Mouse (Mus musculus) right cerebral cortex, postnatal 36 days (tissue): Measurements from ENCODE around the gene Ncoa3.
"Not testable (repeated sequence)": the region's sequence is repeated elsewhere in the genome, so short reads cannot be mapped to it uniquely, and the experiment has no call there.

Source experiments
- DNase-seq, 2 experiments: peaks; one replicate each; pipeline ENCODE4 v3.0.0; 2022; ENCODE audit warnings: low spot score in 2 of 2, mixed read lengths in 1 of 2

Gene Ncoa3

GRCm38 (mm10) chr2:165992270-165993172, at the start of gene Ncoa3:
Gene Ncoa3 (plus strand): TSS chr2:165992636.
- DNase-seq = peak; percentile 84 to 87

GRCm38 (mm10) chr2:165943113-165943512, 49.3 kb upstream of the Ncoa3 start:
- no peak for DNase-seq

DNA sequence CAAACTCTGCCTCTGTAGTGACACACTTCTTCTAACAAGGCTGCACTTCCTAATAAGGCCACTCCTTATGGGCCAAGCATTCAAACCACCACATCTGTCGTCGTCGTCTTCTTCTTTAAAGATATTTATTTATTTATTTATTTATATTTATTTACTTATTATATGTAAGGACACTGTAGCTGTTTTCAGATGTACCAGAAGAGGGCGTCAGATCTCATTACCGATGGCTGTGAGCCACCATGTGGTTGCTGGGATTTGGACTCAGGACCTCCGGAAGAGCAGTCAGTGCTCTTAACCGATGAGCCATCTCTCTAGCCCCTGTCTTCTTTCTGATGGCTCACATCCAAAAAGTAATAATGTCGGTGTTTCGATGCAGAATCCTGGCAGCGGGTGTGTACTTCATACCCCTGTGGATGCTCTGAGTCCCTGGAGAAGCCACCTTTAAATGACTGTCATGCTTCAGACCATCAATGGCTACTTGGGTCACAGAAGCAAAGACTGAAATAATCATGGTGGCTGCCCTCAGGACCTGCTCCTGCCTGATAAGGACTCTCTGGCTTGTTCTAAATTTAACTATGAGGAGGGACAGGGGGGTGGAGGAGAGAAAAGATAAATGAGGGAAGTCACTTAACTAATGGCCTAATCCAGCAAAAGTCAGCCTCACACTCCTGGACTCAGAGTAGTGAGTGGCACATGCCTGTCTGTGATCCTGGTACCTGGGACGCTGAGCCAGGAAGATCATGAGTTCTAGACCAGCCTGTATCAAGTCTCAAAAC, 47.7 kb upstream of the Ncoa3 start:
- no peak for DNase-seq

- no peak for DNase-seq
Measured at GRCm38 (mm10) chr2:165946046-165946564, 46.3 kb upstream of the Ncoa3 start.

DNA sequence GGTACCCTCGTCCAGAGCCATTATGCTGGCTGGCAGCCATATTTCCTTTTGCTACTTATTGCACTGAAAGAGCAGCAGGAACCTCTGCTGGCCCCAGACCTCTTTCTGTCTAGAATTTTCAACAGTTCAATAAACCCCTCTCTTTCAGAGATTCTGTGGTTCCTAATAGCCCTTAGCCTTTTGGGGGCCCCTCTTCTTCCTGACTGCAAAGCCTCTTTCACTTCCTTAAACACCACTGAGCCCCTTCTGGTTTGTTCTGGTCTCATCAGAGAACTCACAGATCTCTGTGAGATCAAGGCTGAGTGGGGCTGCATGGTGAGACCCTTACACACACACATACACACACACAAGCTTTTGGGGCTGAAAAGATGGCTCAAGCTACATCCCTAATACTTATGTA, 44.4 kb upstream of the Ncoa3 start:
- no peak for DNase-seq

DNA sequence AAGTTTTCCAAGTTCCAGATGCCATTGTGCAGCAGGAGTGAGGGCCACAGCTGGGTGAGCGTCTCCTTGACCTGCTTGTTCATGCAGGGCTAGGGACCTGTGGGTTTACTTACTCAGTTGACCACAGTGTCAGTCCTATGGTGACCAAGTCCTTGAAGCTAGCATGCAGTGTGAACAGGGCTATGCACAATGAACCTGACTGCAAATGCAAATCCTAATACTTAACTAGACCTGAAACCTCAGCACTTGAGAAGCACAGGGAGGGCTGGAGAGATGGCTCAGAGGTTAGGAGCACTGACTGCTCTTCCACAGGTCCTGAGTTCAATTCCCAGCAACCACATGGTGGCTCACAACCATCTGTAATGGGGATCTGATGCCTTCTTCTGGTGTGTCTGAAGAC, 43.7 kb upstream of the Ncoa3 start:
- not testable (repeated sequence) for DNase-seq

DNA sequence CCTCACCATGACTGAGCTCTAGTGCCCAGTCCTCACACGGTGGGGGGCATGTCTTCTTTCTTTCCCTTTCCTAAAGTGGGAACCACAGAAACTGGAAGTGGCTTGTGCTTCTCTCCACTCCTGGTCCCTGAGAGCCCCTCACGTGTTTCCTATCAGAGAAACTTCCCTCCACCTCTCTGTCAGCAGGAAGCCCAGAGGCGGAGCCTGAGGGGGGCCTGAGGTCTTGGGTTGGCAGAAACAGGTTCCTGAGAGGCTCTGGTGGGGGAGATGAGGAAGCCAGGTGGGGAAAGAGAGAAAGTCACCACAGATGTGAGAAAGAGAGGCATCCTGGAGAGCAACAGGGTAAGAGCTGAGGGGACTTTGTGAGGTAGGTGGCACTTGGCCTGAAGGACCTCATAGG, 42.7 kb upstream of the Ncoa3 start:
- no peak for DNase-seq

- DNase-seq = no peak
Measured at GRCm38 (mm10) chr2:165951432-165952068, 40.9 kb upstream of the Ncoa3 start.

- peak in 1 of 2 experiments; percentile 7 for DNase-seq
Measured at GRCm38 (mm10) chr2:165954872-165955271, 37.6 kb upstream of the Ncoa3 start.

DNA sequence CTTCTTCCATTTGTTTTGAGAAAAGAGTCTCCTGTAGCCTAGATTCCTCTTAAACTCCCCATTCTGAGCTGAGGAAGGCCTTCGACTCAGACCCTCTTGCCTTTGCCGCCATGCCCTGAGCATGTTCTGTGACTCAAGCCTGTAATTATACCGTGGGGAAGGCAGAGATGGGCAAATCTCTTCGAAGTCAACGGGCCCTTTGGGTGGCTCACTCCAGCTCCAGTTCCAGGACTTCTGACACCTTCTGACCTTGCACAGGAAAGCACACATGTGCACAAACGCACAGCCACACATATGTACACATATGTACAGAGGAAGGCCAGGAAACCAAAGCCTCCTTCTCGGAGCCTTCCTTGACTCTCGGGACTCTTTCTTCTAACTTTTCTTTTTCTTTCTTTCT, 37.0 kb upstream of the Ncoa3 start:
- DNase-seq = no peak

DNA sequence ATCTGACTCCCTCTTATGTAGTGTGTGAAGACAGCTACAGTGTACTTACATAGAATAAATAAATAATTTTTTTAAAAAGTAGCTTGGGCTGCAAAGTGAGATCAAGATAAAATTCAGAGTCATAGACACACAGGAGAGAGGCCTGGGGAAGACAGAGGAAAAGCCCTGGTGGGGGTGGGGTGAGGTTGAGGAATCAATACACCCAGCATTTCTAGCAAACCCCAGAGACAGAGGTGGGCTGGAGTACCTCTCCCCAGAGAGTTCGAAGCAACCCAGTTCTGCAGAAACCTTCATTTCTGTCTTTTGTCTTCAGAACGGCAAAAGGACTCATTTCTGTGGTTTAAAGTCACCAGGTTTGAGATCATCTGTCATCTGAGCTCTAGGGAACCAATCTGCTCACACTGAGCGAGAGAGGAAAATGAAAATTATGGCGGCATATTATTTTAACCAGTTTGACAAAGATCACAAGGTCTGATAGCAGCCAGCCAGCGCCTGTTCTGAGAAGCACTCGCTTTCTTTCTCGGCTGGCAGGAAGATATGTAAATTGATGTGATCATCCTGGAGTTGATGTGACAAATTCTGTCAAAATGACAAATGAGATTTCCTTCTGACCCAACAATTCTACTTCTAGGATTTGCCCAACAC, 36.2 kb upstream of the Ncoa3 start:
- DNase-seq = no peak

- no peak for DNase-seq
Measured at GRCm38 (mm10) chr2:165957257-165957828, 35.1 kb upstream of the Ncoa3 start.

- no peak for DNase-seq
Measured at GRCm38 (mm10) chr2:165958556-165958955, 33.9 kb upstream of the Ncoa3 start.

- DNase-seq = no peak
Measured at GRCm38 (mm10) chr2:165960695-165961094, 31.7 kb upstream of the Ncoa3 start.

GRCm38 (mm10) chr2:165962824-165963223, 29.6 kb upstream of the Ncoa3 start:
- no peak for DNase-seq

DNA sequence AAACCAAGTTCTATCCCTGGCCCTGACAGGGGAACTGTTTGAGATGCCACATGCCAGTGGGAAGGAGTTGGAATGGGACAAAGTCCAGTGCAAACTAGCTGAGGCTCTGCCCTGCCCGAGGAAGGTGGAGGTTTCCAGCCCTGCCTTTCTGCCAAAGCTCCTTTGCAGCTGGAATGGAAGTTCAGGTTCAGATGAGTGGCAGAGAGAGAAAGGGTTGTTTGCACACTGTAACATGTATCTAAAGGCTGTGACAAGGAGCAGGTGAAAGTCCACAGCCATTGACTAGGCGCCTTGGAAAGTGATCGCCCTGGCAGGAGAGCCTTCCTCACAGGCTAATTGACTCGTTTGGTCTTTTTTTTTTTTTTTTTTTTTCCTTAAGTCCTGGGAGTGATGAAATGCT, 28.3 kb upstream of the Ncoa3 start:
- no peak for DNase-seq

DNA sequence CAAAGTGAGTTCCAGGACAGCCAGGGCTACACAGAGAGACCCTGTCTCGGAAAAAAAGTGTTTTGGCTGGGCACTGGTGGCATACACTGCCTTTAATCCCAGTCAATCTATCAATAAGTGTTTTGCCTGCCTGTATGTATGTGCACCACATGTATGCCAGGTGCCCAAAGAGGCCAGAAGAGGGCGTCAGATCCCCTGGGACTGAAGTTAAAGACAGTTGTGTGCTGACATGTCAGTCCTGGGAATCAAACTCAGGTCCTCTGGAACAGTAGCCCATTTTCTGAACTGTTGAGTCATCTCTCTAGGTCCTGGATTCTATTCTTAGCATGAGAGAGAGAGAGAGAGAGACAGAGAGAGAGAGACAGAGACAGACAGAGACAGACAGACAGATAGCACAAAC, 25.4 kb upstream of the Ncoa3 start:
- DNase-seq = no peak

- DNase-seq = no peak
Measured at GRCm38 (mm10) chr2:165967823-165968555, 24.4 kb upstream of the Ncoa3 start.

GRCm38 (mm10) chr2:165968876-165969275, 23.6 kb upstream of the Ncoa3 start:
- no peak for DNase-seq

GRCm38 (mm10) chr2:165969391-165969790, 23.0 kb upstream of the Ncoa3 start:
- DNase-seq = no peak

- no peak for DNase-seq
Measured at GRCm38 (mm10) chr2:165969961-165970360, 22.5 kb upstream of the Ncoa3 start.
